Mouse (Mus musculus): ENCODE measurements around the gene Actl7b.

- TF ChIP-seq POLR2A (IDR thresholded peaks at IDR 0.05; ENCODE audit: extremely low read depth, insufficient read depth, low read length) (no peak), CTCF (IDR thresholded peaks at IDR 0.05; ENCODE audit: low read depth, low read length) (peak; percentile 18; the same call in 1 of the 2 replicates)
These were observed 15.4 kb downstream of the Actl7b start for GRCm38 (mm10) chr4:56725839-56726238.

Data from liver, adult 2 months (tissue).